Mouse (Mus musculus) fat pad, adult 2 months (tissue): ENCODE measurements at regions not wholly inside any gene's neighbourhood (a gene's known extent, or its start where the extent isn't known, plus 50 kb on each side); places are given as distances from the start of the nearest gene placed in this dataset.

Experiments used
- DNase-seq: peaks from one replicate; pipeline ENCODE4 v3.0.0-alpha.2; 2011; ENCODE audit warnings: low read depth, low spot score; ENCODE audit errors: extremely low read depth

GRCm38 (mm10) chr3:144255596-144256550, 50.9 kb upstream of the Lmo4 start:
- DNase-seq = no peak
